Mouse (Mus musculus) embryonic facial prominence, embryonic 11.5 days (tissue): ENCODE measurements around the gene Tmem102. TPM values are rescaled to one million over a fixed set of nuclear protein-coding genes. Genes with fewer than 3 reads are reported as not detected.
A peak's percentile ranks its signal among the peaks of the same experiment; 100 is the strongest.

Experiments used
- ATAC-seq: fragments of 200-750 bp; cut with Nextera tagmentation; replicated peaks from 2 replicates; pipeline ENCODE4 v1.8.0; 2017; ENCODE audit warnings: low read depth; ENCODE audit not compliant: insufficient number of reproducible peaks, low FRiP score, low TSS enrichment
- DNase-seq: peaks from one replicate; pipeline ENCODE4 v3.0.0-alpha.2; 2015; ENCODE audit warnings: low spot score
- H3K27ac ChIP-seq: fragments of 300-500 bp; sonication (generic); replicated peaks from 2 replicates; pipeline ENCODE4 v1.5.1; 2014; ENCODE audit warnings: mild to moderate bottlenecking, low read depth, low read length, control low read depth
- H3K27me3 ChIP-seq: fragments of 300-500 bp; sonication (generic); 2 replicates; pipeline ENCODE4 v1.6.1; 2014; ENCODE audit warnings: mild to moderate bottlenecking, low read length, moderate library complexity, mixed read lengths; ENCODE audit not compliant: control insufficient read depth, insufficient read depth
- H3K36me3 ChIP-seq: fragments of 300-500 bp; sonication (generic); replicated peaks from 2 replicates; pipeline ENCODE4 v1.6.1; 2014; ENCODE audit warnings: low read depth, mild to moderate bottlenecking, low read length, moderate library complexity, mixed read lengths; ENCODE audit not compliant: control insufficient read depth, insufficient read depth
- H3K4me1 ChIP-seq: fragments of 300-500 bp; sonication (generic); 2 replicates; pipeline ENCODE4 v1.6.1; 2014; ENCODE audit warnings: low read length, mixed read lengths; ENCODE audit not compliant: control insufficient read depth, insufficient read depth
- H3K4me2 ChIP-seq: fragments of 300-500 bp; sonication (generic); 2 replicates; pipeline ENCODE4 v1.6.1; 2014; ENCODE audit warnings: low read depth, mild to moderate bottlenecking, control low read depth, low read length, moderate library complexity
- H3K4me3 ChIP-seq: fragments of 300-500 bp; sonication (generic); 2 replicates; pipeline ENCODE4 v1.5.1; 2014; ENCODE audit warnings: low read depth, low read length, control low read depth
- H3K9ac ChIP-seq: fragments of 300-500 bp; sonication (generic); replicated peaks from 2 replicates; pipeline ENCODE4 v1.6.1; 2014; ENCODE audit warnings: mild to moderate bottlenecking, control low read depth, low read length
- H3K9me3 ChIP-seq: fragments of 300-500 bp; sonication (generic); replicated peaks from 2 replicates; pipeline ENCODE4 v1.6.1; 2016; ENCODE audit warnings: mild to moderate bottlenecking, low read length, inconsistent platforms, mixed read lengths; ENCODE audit not compliant: control insufficient read depth
- WGBS: fragments of 180-500 bp; shearing (Covaris S2); extraction: QIAGEN DNeasy Blood & Tissue Kit; methylation state at CpG from one replicate; pipeline ENCODE4 v1.1.7; 2014; 5-methylcytosine and 5-hydroxymethylcytosine counted together
- polyA plus RNA-seq: library from polyadenylated mRNA; unstranded; fragments of >200 nt; fragmentation: Nextera tagmentation; extraction: Ambion mirVana; gene quantifications from 2 replicates; pipeline ENCODE4 v1.2.1, GENCODE M21; 2014

The Tmem102 gene
- polyA plus RNA-seq, 1 experiment from 2014 or later = 2.1 TPM

DNA sequence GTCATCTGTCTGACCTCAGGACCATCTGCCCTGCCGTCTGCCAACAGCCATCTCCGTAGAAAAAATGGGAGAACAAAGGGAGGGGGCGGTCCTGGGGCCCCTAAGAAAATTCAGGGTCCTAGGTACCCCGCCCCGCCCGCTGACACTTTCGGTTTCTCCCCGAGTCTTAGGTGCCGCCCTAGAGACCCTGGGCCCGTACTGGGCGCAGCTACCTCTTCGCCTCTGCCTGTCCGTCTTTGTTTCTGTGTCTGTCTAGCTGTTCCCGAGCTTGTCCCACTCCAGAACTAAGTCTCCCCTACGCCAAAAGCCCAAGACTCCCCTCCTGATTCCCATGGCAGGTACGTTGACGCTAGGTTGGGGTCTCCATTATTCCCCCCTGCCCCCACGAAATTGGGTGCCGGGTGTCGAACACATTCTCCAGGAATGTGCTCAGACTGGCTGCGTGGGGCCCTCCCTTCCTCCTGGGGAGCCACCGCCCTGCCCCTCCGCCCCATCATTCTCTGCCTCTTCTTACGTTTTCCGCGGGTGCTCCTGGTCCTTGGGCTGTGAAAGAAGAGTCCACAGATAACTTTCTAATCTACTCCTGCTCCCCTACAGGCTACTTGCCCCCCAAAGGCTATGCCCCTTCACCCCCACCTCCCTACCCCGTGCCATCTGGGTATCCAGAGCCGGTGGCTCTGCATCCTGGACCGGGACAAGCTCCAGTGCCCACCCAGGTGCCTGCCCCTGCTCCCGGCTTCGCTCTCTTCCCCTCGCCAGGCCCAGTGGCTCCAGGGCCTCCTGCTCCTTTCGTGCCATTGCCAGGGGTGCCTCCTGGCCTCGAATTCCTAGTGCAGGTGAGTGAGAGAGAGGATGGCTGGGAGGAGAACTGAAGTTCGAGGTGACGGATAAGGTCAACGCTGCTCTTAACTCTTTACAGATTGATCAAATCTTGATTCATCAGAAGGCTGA lies 41.6 kb upstream of the Tmem102 start:
- peak; percentile 41; the same call in 1 of the 2 replicates for ATAC-seq
- H3K9me3 ChIP-seq = no peaks in the 10 kb centered on the region
- H3K4me3 ChIP-seq = peak overlapping the region; percentile 83

DNA sequence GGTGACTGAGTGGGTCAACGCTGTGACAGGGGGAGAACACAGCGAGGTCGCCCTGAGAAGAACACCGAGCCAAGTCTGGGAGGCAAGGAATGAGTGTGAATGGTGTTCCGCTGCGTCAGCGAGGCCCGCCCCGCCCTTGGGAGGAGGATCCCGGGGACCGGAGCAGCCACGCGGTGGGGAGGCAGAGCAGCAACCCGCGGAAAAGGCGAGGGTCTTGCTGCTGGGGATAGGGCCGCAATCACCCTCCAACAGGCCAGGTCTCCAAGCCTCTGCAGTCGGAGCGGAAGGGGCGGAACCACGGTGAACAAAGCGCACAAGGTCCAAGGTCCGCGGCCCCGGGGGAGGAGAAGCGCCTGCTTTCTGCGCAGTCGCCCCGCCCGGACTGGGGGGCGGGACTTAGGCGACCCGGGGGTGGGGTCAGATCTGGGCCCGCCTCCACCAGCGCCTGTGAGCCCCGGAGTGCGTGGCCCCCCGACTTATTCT lies 40.8 kb upstream of the Tmem102 start, which contains the start of gene Plscr3:
TSS of gene Plscr3 (plus strand) at position 179 of the 483 bp plus-strand sequence.
- Histone ChIP-seq H3K27ac (peak within 1 kb of the TSS; percentile 95), H3K27me3 (no peaks in the 10 kb centered on the region), H3K9me3 (no peaks in the 10 kb centered on the region), H3K4me2 (peak within 1 kb of the TSS; percentile 93), H3K9ac (peak within 1 kb of the TSS; percentile 85), H3K4me3 (peak within 1 kb of the TSS; percentile 83), H3K4me1 (peaks cover 6% of the 10 kb centered on the region), H3K36me3 (peaks cover 2% of the 10 kb centered on the region)
- DNase-seq (peak; percentile 97), ATAC-seq (peak; percentile 92)
- WGBS = under 1% methylated on average over 35 of the region's 38 CpGs

More for the DNA sequence above, 41.6 kb upstream of the Tmem102 start:
- Histone ChIP-seq H3K27ac (peak overlapping the region; percentile 95), H3K4me1 (peaks cover 6% of the 10 kb centered on the region), H3K4me2 (peak overlapping the region; percentile 93), H3K27me3 (no peaks in the 10 kb centered on the region), H3K36me3 (peaks cover 2% of the 10 kb centered on the region), H3K9ac (peak overlapping the region; percentile 85)
- peak; percentile 42 for DNase-seq
- 10% methylated on average over 37 of the region's 37 CpGs for WGBS

DNA sequence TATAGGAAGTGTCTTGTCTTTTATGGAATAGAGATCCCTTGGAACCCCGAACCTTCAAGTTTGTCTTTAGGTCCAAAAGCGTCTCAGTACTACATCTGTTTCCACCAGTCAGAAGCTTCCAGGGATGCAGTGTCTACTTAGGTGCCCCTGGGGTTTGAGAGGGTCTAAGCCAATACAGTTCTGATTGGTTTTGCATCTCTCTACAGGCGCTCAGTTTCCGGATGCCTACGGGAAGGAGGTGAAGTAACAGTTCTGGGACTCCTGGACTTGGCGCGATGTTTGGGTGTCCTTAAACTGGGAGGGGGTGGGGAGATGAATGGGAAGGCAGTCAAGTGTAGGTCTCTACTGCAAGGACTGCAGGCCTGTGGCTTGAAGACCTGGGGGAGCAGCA lies 33.3 kb upstream of the Tmem102 start:
- 3% methylated on average over 7 of the region's 7 CpGs for WGBS
- Histone ChIP-seq H3K36me3 (peaks cover 2% of the 10 kb centered on the region; the same call in 1 of the 2 replicates), H3K9ac (peak overlapping the region; percentile 67), H3K27me3 (no peaks in the 10 kb centered on the region), H3K9me3 (no peaks in the 10 kb centered on the region), H3K4me3 (peak overlapping the region; percentile 79), H3K27ac (peak overlapping the region; percentile 43; the same call in 1 of the 2 replicates), H3K4me1 (peaks cover 8% of the 10 kb centered on the region), H3K4me2 (peak overlapping the region; percentile 51)
- ATAC-seq = peak; percentile 1; the same call in 1 of the 2 replicates
- DNase-seq = no peak

DNA sequence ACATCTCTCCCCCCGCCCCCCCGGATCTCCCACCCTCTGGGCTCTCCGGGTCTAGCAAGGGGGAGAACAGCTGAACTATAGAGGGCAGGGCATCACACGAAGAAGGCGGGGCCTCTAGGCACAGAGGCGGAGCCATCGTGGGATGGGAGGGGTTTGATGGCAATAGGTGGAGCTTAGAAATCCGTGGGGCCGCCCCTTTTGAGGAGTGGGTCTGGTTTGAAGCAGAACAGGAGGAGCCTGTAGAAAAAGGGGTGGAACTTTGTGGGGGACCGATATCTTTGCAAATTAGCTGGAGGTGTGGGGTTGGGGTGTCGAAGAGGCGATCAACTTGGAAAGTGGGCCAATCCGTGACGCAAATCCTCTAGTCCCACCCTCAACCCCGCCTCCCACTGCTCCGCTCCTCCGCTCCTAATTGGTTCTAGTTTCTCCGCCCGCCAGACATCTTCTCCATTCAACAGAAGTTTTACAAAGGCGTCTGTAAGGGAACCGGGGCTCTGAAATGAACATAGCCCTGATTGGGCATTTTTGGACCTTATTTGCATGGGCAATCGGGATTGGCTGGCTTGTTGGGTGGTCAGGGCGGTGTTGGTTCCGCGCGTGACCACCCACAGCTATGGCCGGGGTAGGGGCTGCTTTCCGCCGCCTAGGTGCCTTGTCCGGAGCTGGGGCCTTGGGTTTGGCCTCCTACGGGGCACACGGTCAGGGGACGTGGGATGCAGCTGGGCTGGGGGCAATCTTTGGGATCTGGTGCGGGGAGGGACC lies 32.7 kb upstream of the Tmem102 start, which contains the start of gene Tmem256:
TSS of gene Tmem256 (plus strand) at position 563 of the 762 bp plus-strand sequence.
- ATAC-seq (peak; percentile 88), DNase-seq (peak; percentile 98)
- peak within 1 kb of the TSS; percentile 77 for H3K27ac ChIP-seq
- H3K4me2 ChIP-seq = peak within 1 kb of the TSS; percentile 93
- H3K27me3 ChIP-seq = 0 out of 2 replicates have a peak, but pooled peaks cover 2% of the 10 kb centered on the region
- H3K9me3 ChIP-seq = no peaks in the 10 kb centered on the region
- peaks cover 9% of the 10 kb centered on the region for H3K4me1 ChIP-seq
- H3K9ac ChIP-seq = peak within 1 kb of the TSS; percentile 84
- peak within 1 kb of the TSS; percentile 79 for H3K4me3 ChIP-seq
- WGBS = under 1% methylated on average over 34 of the region's 34 CpGs
- peaks cover 6% of the 10 kb centered on the region; the same call in 1 of the 2 replicates for H3K36me3 ChIP-seq

DNA sequence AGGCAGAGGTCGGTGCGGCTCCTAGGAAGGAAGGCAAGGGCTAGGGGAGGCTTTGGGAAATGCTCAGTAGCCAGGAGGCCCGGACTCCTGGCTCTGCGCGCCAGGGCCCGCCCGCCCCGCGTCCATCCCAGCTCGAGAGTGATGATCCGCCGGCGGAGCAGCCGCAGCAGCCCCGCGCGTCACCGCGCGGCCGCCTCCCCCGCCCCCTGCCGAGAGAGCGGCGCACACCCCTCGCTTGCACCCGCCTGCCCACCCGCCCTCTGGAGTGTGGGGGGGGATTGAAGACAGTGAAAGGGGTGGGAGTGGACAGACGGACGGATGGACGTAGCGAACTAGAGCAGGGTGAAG lies 32.2 kb upstream of the Tmem102 start, which contains the start of gene Nlgn2:
TSS of gene Nlgn2 (minus strand) at position 181 of the 348 bp plus-strand sequence.
- Histone ChIP-seq H3K4me1 (peaks cover 9% of the 10 kb centered on the region), H3K9ac (peak within 1 kb of the TSS; percentile 84), H3K36me3 (peaks cover 7% of the 10 kb centered on the region; the same call in 1 of the 2 replicates), H3K27me3 (0 out of 2 replicates have a peak, but pooled peaks cover 2% of the 10 kb centered on the region), H3K4me3 (peak within 1 kb of the TSS; percentile 79), H3K9me3 (no peaks in the 10 kb centered on the region), H3K27ac (peak within 1 kb of the TSS; percentile 77), H3K4me2 (peak within 1 kb of the TSS; percentile 93)
- ATAC-seq = no peak
- WGBS = under 1% methylated on average over 30 of the region's 32 CpGs
- DNase-seq = no peak

DNA sequence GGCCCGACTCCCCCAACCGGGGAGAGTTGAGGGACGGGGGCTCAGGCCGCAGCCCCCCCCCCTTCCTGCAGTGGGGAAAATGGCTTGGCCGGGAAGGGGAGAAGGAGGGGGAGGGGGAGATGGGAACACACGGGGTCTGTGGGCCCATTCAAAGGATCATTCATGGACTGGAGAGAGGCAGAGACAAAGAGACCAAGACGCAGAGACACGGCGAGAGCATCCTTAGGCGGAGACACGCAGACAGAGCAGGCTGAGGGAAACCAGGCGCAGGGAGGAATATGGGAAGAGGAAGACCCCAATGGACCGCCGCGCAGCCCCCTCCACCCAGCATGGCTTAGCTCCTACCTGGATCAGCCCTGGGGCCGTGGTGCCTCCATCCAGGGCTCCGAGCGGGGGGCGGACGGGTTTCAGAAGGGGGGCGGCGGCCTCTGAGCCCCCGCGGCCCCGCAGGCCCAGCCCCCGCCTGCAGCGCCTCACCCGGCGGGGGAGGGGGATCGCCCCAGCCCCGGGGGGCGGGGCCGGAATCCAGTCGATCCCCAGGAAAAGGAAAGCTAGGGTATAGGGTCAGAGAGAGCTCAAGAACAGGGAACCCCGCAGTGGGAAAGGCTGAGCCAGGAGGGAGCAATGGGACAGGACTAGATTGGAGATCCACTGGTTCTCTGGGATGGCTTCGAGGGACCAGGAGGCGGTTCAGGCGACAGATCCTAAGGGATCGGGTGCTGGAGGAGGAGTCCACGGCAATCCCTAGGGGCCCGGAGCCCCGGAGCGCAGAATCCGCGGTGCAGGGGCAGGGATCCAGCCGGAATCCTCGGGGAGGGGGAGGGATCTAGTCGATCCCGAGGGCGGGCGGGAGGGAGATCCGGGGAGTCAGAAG lies 31.5 kb upstream of the Tmem102 start:
- H3K27me3 ChIP-seq = 0 out of 2 replicates have a peak, but pooled peaks cover 2% of the 10 kb centered on the region
- H3K9ac ChIP-seq = peak overlapping the region; percentile 84
- DNase-seq (peak; percentile 61), ATAC-seq (no peak)
- H3K27ac ChIP-seq = peak overlapping the region; percentile 77
- peaks cover 7% of the 10 kb centered on the region; the same call in 1 of the 2 replicates for H3K36me3 ChIP-seq
- peak overlapping the region; percentile 79 for H3K4me3 ChIP-seq
- H3K9me3 ChIP-seq = no peaks in the 10 kb centered on the region
- peak overlapping the region; percentile 93 for H3K4me2 ChIP-seq
- H3K4me1 ChIP-seq = peaks cover 9% of the 10 kb centered on the region
- WGBS = under 1% methylated on average over 46 of the region's 52 CpGs

DNA sequence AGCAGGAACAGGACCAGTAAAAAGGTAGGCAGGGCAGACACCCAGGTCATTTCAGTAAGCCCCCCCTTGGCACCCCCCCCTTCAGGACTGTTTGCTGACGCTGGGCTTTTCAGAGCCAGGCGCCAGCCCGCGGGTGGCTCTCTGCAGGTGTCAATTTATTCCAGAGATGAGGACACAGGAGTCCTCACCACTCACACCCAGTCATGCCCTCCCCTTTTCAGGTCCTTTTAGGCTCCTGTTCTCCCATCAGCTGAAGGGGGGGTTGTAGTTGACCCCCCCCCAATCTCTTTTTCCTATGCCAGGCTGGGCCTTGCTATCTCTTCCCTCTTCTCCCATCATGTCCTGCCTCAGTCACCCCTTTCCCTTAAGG lies 30.5 kb upstream of the Tmem102 start:
- no peak for DNase-seq

More for the DNA sequence above, 30.5 kb upstream of the Tmem102 start:
- H3K4me3 ChIP-seq = peak overlapping the region; percentile 79
- H3K36me3 ChIP-seq = peaks cover 7% of the 10 kb centered on the region
- H3K27me3 ChIP-seq = 0 out of 2 replicates have a peak, but pooled peaks cover 2% of the 10 kb centered on the region
- H3K4me1 ChIP-seq = peaks cover 9% of the 10 kb centered on the region
- no peak for ATAC-seq
- WGBS = 0% methylated on average over 4 of the region's 4 CpGs
- peak overlapping the region; percentile 93 for H3K4me2 ChIP-seq
- no peaks in the 10 kb centered on the region for H3K9me3 ChIP-seq
- H3K9ac ChIP-seq = peak overlapping the region; percentile 84; the same call in 1 of the 2 replicates
- no peak overlapping the region for H3K27ac ChIP-seq
